Mouse (Mus musculus) frontal cortex, postnatal 14 days (tissue): ENCODE data around the gene Dhrs3.

Experiments
- DNase-seq, 2 experiments: peaks; one replicate each; pipeline ENCODE4 v3.0.0; 2022; ENCODE audit warnings: low spot score in 2 of 2

Dhrs3 gene

GRCm38 (mm10) chr4:144892133-144892936, at the start of gene Dhrs3:
Gene Dhrs3, plus strand, starts transcription at chr4:144892827.
- DNase-seq, result peak; percentile 66 to 68

- no peak for DNase-seq
Measured at GRCm38 (mm10) chr4:144861756-144862505, 30.7 kb upstream of the Dhrs3 start.

GRCm38 (mm10) chr4:144867926-144868325, 24.7 kb upstream of the Dhrs3 start:
- DNase-seq, result no peak

DNA sequence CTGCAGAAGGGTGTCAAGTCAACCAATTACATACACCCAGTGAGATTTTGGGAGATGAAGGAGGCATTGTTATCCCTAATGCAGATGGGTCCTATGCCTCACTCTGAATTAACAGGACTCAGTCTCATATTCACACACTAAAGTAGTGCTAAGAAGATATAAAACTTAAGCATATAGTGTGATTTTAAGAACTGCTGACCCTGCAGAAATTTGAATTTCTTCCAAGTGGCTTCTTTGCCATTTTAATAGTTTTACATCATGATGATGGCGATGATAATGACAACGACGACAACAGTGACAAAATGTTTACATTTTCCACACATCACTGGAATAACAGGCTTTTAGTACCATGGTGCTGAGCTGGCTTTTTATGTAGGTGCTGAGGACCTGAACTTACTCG, 24.0 kb upstream of the Dhrs3 start:
- DNase-seq, result no peak

GRCm38 (mm10) chr4:144872905-144873304, 19.7 kb upstream of the Dhrs3 start:
- no peak for DNase-seq

- no peak for DNase-seq
Measured at GRCm38 (mm10) chr4:144875576-144876093, 17.0 kb upstream of the Dhrs3 start.

DNA sequence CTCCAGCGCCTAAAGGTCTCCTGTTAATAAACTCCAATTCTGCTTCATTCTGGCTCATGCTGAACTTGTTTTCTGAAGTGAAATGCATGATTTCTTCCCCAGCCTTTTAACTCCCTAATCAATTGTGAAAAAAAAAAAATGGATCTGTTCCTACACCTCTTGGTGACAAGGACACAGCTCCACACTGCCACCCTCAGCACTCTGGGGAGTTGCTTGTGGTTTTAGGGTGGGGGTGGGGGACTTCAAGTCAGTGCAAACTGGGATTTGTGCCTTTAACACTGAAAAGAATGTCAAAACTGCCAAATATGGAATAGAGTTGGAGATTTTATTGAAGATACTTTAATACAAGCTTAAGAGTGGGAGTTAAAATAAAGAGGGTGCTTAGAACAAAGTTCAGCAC, 13.1 kb upstream of the Dhrs3 start:
- no peak for DNase-seq

DNA sequence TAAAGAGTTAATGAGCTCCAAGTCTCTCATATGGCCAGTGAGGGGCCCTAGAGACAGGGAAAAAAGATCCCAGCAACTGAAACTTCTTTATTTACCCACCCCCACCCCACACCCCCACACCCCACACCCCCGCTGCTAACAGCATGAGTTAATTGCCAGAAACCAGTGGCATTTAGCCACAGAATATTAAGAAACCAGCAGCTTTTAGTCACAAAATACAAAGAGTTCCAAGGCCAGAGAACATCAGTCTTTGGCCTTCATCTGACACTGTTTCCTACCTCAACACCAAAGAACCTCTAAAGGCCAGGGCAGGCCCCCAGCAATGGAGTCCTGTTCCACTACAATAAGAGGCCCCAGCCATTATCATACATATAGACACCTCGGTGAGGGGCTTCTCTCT, 11.3 kb upstream of the Dhrs3 start:
- no peak for DNase-seq

GRCm38 (mm10) chr4:144882881-144883331, 9.7 kb upstream of the Dhrs3 start:
- DNase-seq, result no peak

DNA sequence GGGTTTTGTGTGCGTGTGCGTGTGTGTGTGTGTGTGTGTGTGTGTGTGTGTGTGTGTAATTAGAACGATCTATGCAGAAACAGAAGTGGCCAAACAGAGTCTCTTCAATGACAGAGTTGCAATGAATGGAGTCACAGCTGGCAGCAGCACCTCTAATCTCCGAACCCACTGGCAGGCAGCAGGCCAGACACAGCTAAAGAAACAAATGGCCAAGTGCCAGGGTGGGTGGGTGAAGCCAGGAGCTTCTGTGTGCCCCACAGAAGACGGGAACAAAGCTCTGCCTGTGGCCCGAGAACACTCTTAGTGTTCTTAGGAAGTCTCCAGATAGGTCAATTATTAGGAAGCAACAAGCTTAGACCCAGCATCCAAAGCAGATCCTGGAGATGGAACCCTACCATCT, 6.2 kb upstream of the Dhrs3 start:
- DNase-seq, result peak in 1 of 2 experiments; percentile 64

DNA sequence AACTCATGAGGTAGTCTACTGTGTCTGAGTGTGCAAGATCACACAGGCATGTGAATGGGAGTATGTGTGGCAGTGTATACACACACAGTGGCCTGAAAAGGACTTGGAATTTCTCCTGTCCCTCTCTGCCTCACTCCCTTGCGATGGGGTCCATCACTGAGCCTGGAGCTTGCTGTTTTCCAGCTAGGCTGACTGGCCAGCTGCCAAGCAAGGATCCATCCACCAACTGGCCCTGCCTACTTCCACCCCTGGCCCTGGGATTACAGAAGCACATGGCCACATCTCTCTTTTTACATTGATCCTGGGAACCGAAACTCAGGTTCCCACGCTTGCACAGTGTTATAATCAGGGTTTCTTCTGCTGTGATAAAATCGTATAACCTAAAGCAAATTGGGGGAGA, 3.9 kb upstream of the Dhrs3 start:
- DNase-seq, result no peak

GRCm38 (mm10) chr4:144889505-144890301, 2.9 kb upstream of the Dhrs3 start:
- DNase-seq, result no peak

GRCm38 (mm10) chr4:144890690-144891120, 1.9 kb upstream of the Dhrs3 start:
- peak; percentile 36 to 51 for DNase-seq

DNA sequence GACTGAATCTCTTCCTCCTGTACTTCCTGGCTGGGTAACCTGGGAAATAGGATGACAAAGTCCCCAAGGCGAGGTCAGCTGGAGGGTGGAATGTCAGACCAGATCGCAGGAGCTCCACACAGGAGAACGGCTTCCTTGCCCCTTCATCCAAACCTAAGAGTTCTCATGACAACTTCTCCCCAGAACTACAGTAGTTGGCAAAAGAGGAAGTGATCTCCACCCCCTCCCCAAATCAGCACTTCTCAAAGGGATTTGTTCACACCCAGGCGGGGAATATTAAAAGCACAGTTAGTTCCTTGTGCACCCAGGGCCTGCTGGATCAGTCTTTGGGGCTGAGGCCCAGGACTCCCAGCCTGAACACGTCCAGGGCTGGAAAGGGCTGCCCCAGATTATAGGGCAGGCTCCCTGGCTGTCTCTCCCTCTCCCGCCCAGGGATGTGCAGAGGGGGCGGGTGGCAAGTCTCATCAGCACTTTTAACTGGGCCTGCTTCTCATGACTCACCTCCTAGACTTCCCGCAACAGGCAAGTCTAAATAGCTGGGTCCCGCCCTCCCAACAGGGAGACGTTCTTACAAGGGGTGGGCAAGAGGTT, 1.4 kb upstream of the Dhrs3 start:
- DNase-seq, result no peak

GRCm38 (mm10) chr4:144891743-144892132, 889 bp upstream of the Dhrs3 start:
- DNase-seq, result no peak

DNA sequence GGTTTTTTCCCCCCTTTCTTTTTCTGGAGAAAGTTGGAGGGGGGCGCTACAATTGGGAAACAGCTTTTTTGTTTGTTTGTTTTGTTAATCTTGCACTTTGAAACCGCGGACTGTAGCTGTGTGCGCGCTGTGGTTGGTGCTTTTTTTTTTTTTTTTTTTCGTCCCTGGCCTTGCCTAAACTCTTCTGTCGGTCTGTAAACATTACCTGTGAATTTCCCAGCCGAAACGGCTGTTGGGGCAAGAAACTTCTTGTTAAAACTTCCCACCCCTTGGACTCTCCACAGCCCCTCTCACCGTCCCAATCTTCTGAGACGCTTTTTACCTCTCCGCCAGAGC, 278 bp downstream of the Dhrs3 start:
- DNase-seq, result no peak

- DNase-seq, result peak in 1 of 2 experiments; percentile 24
Measured at GRCm38 (mm10) chr4:144893561-144894486, 1.2 kb downstream of the Dhrs3 start.

- no peak for DNase-seq
Measured at GRCm38 (mm10) chr4:144894487-144895210, 2.0 kb downstream of the Dhrs3 start.

- DNase-seq, result no peak
Measured at GRCm38 (mm10) chr4:144895211-144895590, 2.6 kb downstream of the Dhrs3 start.

- DNase-seq, result no peak
Measured at GRCm38 (mm10) chr4:144896321-144896720, 3.7 kb downstream of the Dhrs3 start.
